Mouse (Mus musculus): ENCODE measurements around the gene Gm906. TPM values are rescaled to one million over a fixed set of nuclear protein-coding genes. Genes with fewer than 3 reads are reported as not detected.
"Not testable (repeated sequence)": the region's sequence is repeated elsewhere in the genome, so short reads cannot be mapped to it uniquely, and the experiment has no call there.

The Gm906 gene
- not detected in 2 replicates for polyA plus RNA-seq (2015; fragmentation: Nextera tagmentation; extraction: Ambion mirVana)

DNA sequence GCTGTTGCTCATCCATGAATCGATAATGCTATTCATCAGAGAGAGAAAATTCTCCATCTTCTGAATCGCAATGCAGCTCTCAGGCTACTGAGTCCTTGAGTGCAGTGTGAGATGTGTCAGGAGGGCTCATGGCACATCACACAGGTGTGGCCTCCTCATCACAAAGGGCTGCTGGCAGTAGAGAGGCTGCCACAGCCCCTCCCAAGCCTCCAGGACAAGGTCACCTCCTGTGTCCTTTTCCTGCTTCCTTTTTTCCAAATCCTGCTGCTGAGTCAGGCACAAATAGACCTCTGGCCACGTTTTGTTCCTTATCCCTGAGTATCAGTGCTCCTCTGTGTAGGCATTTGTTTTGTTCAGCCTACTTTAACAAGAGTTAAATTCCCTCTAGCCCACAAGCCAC lies at the start of gene Gm906:
Gene Gm906, minus strand, starts transcription at position 101 of the 400 bp plus-strand sequence.
- not testable (repeated sequence) for H3K27ac ChIP-seq; ATAC-seq (ENCODE audit: insufficient number of reproducible peaks, insufficient read depth, low FRiP score, low TSS enrichment, low read depth); H3K27me3 ChIP-seq; H3K9ac ChIP-seq; H3K4me2 ChIP-seq; H3K9me3 ChIP-seq; H3K4me1 ChIP-seq; H3K36me3 ChIP-seq; H3K4me3 ChIP-seq
- WGBS: 67% methylated on average over 3 of the region's 3 CpGs

DNA sequence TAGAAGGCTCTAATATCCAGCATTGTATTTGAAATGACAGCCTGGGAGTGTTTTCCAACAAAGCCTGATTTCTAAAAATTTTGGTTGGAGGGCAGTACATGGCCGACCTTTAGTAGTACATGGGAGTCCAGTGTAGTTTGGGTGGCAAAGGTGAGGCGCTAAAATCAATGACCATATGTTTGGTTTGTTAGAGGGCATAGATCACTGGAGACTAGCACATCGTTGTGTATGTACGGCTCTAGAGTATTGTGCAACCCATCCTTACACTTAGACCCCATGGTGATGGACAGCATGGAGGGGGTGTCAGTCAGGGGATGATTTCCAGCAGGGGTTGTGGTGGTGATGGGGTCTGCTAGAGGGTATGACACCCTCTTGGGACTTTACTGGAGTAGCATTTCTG lies 33.2 kb upstream of the Gm906 start:
- ATAC-seq (ENCODE audit: insufficient number of reproducible peaks, insufficient read depth, low FRiP score, low TSS enrichment, low read depth); H3K4me3 ChIP-seq; H3K27ac ChIP-seq; H3K36me3 ChIP-seq; H3K9me3 ChIP-seq; H3K9ac ChIP-seq; H3K4me2 ChIP-seq; H3K4me1 ChIP-seq; H3K27me3 ChIP-seq: not testable (repeated sequence)
- 76% methylated on average over 2 of the region's 4 CpGs for WGBS

DNA sequence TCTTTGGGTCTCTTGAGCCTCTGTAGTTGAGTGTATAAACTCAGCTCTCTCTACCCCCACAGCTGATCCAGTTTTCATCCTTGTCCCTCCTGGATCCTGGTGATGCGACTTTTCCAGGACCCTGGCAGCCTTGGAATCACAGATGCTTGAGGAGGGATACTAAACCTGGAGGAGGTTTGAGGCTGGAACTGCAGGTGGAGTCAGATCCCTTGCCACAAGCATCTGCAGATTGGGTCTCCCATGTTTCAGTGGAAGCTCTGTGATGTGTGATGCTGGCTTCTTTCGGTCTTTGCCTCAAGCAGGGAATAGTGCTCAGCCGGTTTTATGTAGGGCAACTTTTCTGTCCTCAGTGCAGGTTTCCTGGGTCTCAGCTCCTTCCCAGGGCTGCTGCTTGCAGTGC lies 13.6 kb downstream of the Gm906 start:
- no peaks in the 10 kb centered on the region for H3K36me3 ChIP-seq
- no peaks in the 10 kb centered on the region for H3K4me1 ChIP-seq
- H3K27ac ChIP-seq: no peak overlapping the region
- no peak overlapping the region for H3K9ac ChIP-seq
- no peak overlapping the region for H3K4me2 ChIP-seq
- H3K27me3 ChIP-seq: no peaks in the 10 kb centered on the region
- ATAC-seq (ENCODE audit: insufficient number of reproducible peaks, insufficient read depth, low FRiP score, low TSS enrichment, low read depth): no peak
- no peaks in the 10 kb centered on the region for H3K9me3 ChIP-seq
- WGBS: 84% methylated on average over 3 of the region's 3 CpGs
- H3K4me3 ChIP-seq: no peak overlapping the region

DNA sequence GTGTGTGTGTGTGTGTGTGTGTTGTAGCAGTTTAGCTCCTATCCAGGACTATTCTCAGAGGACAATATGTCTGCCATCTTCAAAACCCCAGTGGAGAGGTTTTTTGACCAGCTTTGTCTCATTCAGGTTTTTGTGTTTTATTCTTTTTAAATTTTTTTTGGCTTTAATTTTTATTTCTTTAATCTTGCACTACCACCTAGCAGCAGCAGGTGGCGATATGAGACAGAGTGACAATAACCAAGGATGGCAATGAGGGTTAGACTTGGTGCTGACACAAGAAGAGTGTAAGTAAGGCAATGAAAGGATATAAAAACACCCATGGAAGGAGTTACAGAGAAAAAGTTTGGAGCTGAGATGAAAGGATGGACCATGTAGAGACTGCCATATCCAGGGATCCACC lies 38.3 kb downstream of the Gm906 start:
- not testable (repeated sequence) for H3K9me3 ChIP-seq; H3K9ac ChIP-seq; H3K36me3 ChIP-seq; H3K4me1 ChIP-seq; H3K27me3 ChIP-seq; ATAC-seq (ENCODE audit: insufficient number of reproducible peaks, insufficient read depth, low FRiP score, low TSS enrichment, low read depth); H3K27ac ChIP-seq; H3K4me3 ChIP-seq; H3K4me2 ChIP-seq
- 0% methylated on average over 1 of the region's 1 CpGs for WGBS

DNA sequence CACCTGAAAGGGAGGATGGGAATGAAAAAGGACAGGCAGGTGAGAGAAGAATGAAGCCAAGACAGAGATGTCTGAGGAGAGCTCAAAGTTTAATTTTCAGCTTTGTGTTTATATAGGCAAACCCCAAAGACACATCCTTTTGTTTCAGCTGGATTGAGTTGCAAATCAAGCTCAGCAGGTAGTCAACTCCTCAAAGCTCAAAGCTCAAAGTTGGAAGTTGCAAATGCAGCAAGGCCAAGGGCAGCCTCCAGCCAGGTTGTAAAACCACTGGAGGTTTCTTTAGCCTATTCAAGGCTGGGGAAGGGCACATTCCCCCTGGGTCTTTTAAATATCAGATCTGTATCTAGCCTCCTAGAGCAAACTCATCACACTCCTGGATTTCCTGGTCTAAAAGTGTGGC lies 39.9 kb downstream of the Gm906 start:
- H3K4me3 ChIP-seq; H3K9ac ChIP-seq; H3K27ac ChIP-seq; H3K4me2 ChIP-seq; H3K36me3 ChIP-seq; H3K9me3 ChIP-seq; H3K4me1 ChIP-seq; ATAC-seq (ENCODE audit: insufficient number of reproducible peaks, insufficient read depth, low FRiP score, low TSS enrichment, low read depth); H3K27me3 ChIP-seq: not testable (repeated sequence)

DNA sequence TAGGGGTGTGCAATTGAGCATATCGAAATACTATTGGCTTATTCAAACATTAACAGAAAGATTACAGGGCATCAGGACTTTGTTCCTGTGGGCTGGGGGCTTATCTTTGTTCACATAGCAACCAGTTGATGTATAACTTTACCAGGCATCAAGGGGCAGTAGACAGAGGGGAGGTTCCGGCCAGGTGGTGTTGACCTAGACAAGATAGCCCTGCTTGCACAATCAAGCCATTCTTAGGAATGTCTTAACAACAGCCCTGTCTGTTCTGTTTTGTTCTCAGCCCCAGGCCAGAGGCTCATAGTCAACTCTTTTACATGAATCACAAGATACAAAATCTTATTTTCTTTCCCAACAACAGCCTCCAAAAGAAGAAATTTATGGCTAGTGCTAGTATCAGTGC lies 40.5 kb downstream of the Gm906 start:
- not testable (repeated sequence) for H3K4me2 ChIP-seq; ATAC-seq (ENCODE audit: insufficient number of reproducible peaks, insufficient read depth, low FRiP score, low TSS enrichment, low read depth); H3K9ac ChIP-seq; H3K27me3 ChIP-seq; H3K4me1 ChIP-seq; H3K4me3 ChIP-seq; H3K27ac ChIP-seq; H3K36me3 ChIP-seq; H3K9me3 ChIP-seq
- WGBS: 91% methylated on average over 2 of the region's 2 CpGs

DNA sequence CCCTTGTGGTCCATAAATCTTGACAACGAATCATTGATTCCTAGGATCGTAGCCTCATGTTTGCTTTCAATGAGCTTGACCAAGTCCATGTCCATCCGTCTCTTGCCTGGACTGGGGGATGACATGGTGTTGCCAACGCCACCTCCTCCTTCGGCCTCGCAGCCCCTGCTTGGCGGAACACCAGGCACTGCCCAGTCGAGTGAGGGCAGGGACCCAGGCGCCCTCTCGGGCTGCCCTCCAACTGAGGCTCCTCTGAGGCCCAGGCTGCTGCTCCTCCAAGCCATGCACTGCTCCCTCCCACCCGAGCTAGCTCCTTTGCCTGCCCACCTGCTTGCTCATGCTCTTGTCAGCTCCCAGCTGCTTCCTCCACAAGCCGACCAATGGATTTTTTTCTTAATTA lies 42.1 kb downstream of the Gm906 start:
- ATAC-seq (ENCODE audit: insufficient number of reproducible peaks, insufficient read depth, low FRiP score, low TSS enrichment, low read depth): no peak
- H3K27me3 ChIP-seq: no peaks in the 10 kb centered on the region
- H3K9me3 ChIP-seq: no peaks in the 10 kb centered on the region
- 92% methylated on average over 12 of the region's 12 CpGs for WGBS
- no peak overlapping the region for H3K4me2 ChIP-seq
- no peaks in the 10 kb centered on the region for H3K36me3 ChIP-seq
- no peaks in the 10 kb centered on the region for H3K4me1 ChIP-seq
- no peak overlapping the region for H3K9ac ChIP-seq
- H3K27ac ChIP-seq: no peak overlapping the region
- no peak overlapping the region for H3K4me3 ChIP-seq

DNA sequence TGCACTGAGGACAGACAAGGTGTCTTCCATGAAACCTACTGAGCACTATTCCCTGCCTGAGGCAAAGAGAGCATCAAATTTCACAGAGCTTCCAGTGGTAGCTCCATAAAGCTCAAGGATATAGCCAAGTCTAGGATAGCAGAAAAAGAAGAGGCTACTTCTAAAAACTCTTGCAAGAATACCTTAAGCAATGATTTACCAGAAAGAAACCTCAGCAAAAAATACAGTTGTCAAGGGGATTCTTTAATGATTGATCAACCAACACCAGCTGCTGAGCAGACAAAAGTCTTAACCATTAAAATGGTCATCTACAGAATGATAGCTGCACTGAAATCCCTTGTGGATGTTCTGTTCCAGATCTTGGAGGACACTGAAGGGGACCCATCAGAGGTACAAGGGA lies 53.3 kb downstream of the Gm906 start:
- not testable (repeated sequence) for H3K4me1 ChIP-seq; ATAC-seq (ENCODE audit: insufficient number of reproducible peaks, insufficient read depth, low FRiP score, low TSS enrichment, low read depth); H3K27me3 ChIP-seq; H3K27ac ChIP-seq; H3K4me2 ChIP-seq; H3K36me3 ChIP-seq; H3K4me3 ChIP-seq; H3K9ac ChIP-seq; H3K9me3 ChIP-seq

Small RNA genes within 50 kb of the gene (microRNA-seq; reads per million reads assigned to microRNA genes)
- not detected for gene Gm24017

Other genes starting within 250 kb of the Gm906 start
- gene Fbxw17, start 167.6 kb upstream of the Gm906 start, polyA plus RNA-seq (2015; fragmentation: Nextera tagmentation; extraction: Ambion mirVana): 32.6 and 40.4 TPM in 2 replicates
- gene Gm47429, start 193.6 kb upstream of the Gm906 start, polyA plus RNA-seq (2015; fragmentation: Nextera tagmentation; extraction: Ambion mirVana): not detected in 2 replicates
- not detected in 2 replicates for gene Nutm2, start 217.0 kb upstream of the Gm906 start, polyA plus RNA-seq (2015; fragmentation: Nextera tagmentation; extraction: Ambion mirVana)

All from embryonic facial prominence, embryonic 13.5 days (tissue).